Mouse (Mus musculus) MEL (cell line): ENCODE measurements at regions not wholly inside any gene's neighbourhood (a gene's known extent, or its start where the extent isn't known, plus 50 kb on each side); places are given as distances from the start of the nearest gene placed in this dataset.

Experiments
- DNase-seq: peaks from one replicate; pipeline ENCODE4 v3.0.0; 2011; ENCODE audit warnings: low read depth, low spot score
- H3K27ac ChIP-seq: 2 replicates; pipeline ENCODE4 v1.5.1; 2012; ENCODE audit warnings: low read depth, mild to moderate bottlenecking, control low read depth, low read length, moderate library complexity; ENCODE audit not compliant: control insufficient read depth
- H3K27me3 ChIP-seq, 2 experiments: fragments of 150-350 bp in 1 of 2; sonication (generic) in 1 of 2; 2 replicates each; pipeline ENCODE4 v1.6.1; 2012; ENCODE audit warnings: low read length in 2 of 2, mild to moderate bottlenecking in 2 of 2, improper control_type of control experiment in 1 of 2, moderate library complexity in 1 of 2; ENCODE audit not compliant: insufficient read depth in 2 of 2, control insufficient read depth in 1 of 2
- H3K36me3 ChIP-seq, 2 experiments: 2 replicates each; pipeline ENCODE4 v1.6.1; 2012 to 2014; ENCODE audit warnings: low read length in 2 of 2, improper control_type of control experiment in 1 of 2, inconsistent platforms in 1 of 2, mild to moderate bottlenecking in 1 of 2; ENCODE audit not compliant: insufficient read depth in 2 of 2, control insufficient read depth in 1 of 2
- H3K4me1 ChIP-seq, 2 experiments: fragments of 150-350 bp in 1 of 2; sonication (generic) in 1 of 2; 2 replicates each; pipeline ENCODE4 v1.6.1; 2012; ENCODE audit warnings: low read length in 2 of 2, improper control_type of control experiment in 1 of 2, mild to moderate bottlenecking in 1 of 2; ENCODE audit not compliant: insufficient read depth in 2 of 2, control insufficient read depth in 1 of 2
- H3K4me3 ChIP-seq, 2 experiments: fragments of 150-350 bp in 1 of 2; sonication (generic) in 1 of 2; 2 replicates each; pipeline ENCODE4 v1.5.1; 2012; ENCODE audit warnings: low read depth in 2 of 2, low read length in 2 of 2, mild to moderate bottlenecking in 2 of 2, moderate library complexity in 2 of 2, control low read depth in 1 of 2, improper control_type of control experiment in 1 of 2; ENCODE audit not compliant: control insufficient read depth in 1 of 2, insufficient read depth in 1 of 2
- H3K79me2 ChIP-seq: 2 replicates; pipeline ENCODE4 v1.6.1; 2012; ENCODE audit warnings: mild to moderate bottlenecking, low read length, moderate library complexity; ENCODE audit not compliant: control insufficient read depth, poor library complexity, insufficient read depth
- H3K9ac ChIP-seq: 2 replicates; pipeline ENCODE4 v1.6.1; 2012; ENCODE audit warnings: low read depth, mild to moderate bottlenecking, control low read depth, low read length, moderate library complexity; ENCODE audit not compliant: control insufficient read depth, poor library complexity, severe bottlenecking
- H3K9me3 ChIP-seq: fragments of 150-350 bp; sonication (generic); replicated peaks from 2 replicates; pipeline ENCODE4 v1.6.1; 2012; ENCODE audit warnings: mild to moderate bottlenecking, low read length, improper control_type of control experiment, moderate library complexity; ENCODE audit not compliant: insufficient read depth
- CHD1 ChIP-seq: IDR thresholded peaks from 2 replicates; pipeline ENCODE4 v1.6.1; 2012; ENCODE audit warnings: low read depth, mild to moderate bottlenecking, inconsistent platforms, low read length, improper control_type of control experiment
- CHD2 ChIP-seq: IDR thresholded peaks from 2 replicates; pipeline ENCODE4 v1.6.1; 2011; ENCODE audit warnings: low read length, improper control_type of control experiment
- E2F4 ChIP-seq: IDR thresholded peaks from 2 replicates; pipeline ENCODE4 v1.6.1; 2011; ENCODE audit warnings: low read depth, low read length, improper control_type of control experiment, borderline replicate concordance
- ELF1 ChIP-seq: IDR thresholded peaks from 2 replicates; pipeline ENCODE4 v1.6.1; 2014; ENCODE audit warnings: low read depth, mild to moderate bottlenecking, inconsistent platforms, low read length, improper control_type of control experiment, moderate library complexity
- EP300 ChIP-seq, 2 experiments: IDR thresholded peaks; 2 replicates each; pipeline ENCODE4 v1.6.1; 2011; ENCODE audit warnings: improper control_type of control experiment in 2 of 2, low read length in 2 of 2, low read depth in 1 of 2, mild to moderate bottlenecking in 1 of 2
- ETS1 ChIP-seq: IDR thresholded peaks from 2 replicates; pipeline ENCODE4 v1.6.1; 2012; ENCODE audit warnings: low read depth, mild to moderate bottlenecking, inconsistent platforms, low read length, improper control_type of control experiment, moderate library complexity
- GABPA ChIP-seq: IDR thresholded peaks from 2 replicates; pipeline ENCODE4 v1.6.1; 2012; ENCODE audit warnings: low read depth, mild to moderate bottlenecking, inconsistent platforms, low read length, improper control_type of control experiment, moderate library complexity
- GATA1 ChIP-seq: IDR thresholded peaks from 2 replicates; pipeline ENCODE4 v1.6.1; 2011; ENCODE audit warnings: low read depth, low read length, improper control_type of control experiment
- HCFC1 ChIP-seq: IDR thresholded peaks from 2 replicates; pipeline ENCODE4 v1.6.1; 2012; ENCODE audit warnings: low read depth, mild to moderate bottlenecking, inconsistent platforms, low read length, improper control_type of control experiment, moderate library complexity
- JUND ChIP-seq: IDR thresholded peaks from 2 replicates; pipeline ENCODE4 v1.6.1; 2011; ENCODE audit warnings: low read depth, mild to moderate bottlenecking, improper control_type of control experiment, low read length
- KAT2A ChIP-seq: conservative IDR thresholded peaks from 2 replicates; pipeline ENCODE4 v1.6.1; 2012; ENCODE audit warnings: low read depth, low read length, improper control_type of control experiment, inconsistent platforms
- MAX ChIP-seq: IDR thresholded peaks from 2 replicates; pipeline ENCODE4 v1.6.1; 2011; ENCODE audit warnings: low read length, improper control_type of control experiment
- MAZ ChIP-seq: IDR thresholded peaks from 2 replicates; pipeline ENCODE4 v1.6.1; 2012; ENCODE audit warnings: low read depth, mild to moderate bottlenecking, inconsistent platforms, low read length, improper control_type of control experiment
- MEF2A ChIP-seq: IDR thresholded peaks from 2 replicates; pipeline ENCODE4 v1.6.1; 2014; ENCODE audit warnings: low read depth, mild to moderate bottlenecking, inconsistent platforms, low read length, improper control_type of control experiment; ENCODE audit not compliant: poor library complexity, insufficient replicate concordance, severe bottlenecking; ENCODE audit errors: extremely low read depth
- MXI1 ChIP-seq: IDR thresholded peaks from 2 replicates; pipeline ENCODE4 v1.6.1; 2011; ENCODE audit warnings: mild to moderate bottlenecking, low read depth, low read length, improper control_type of control experiment
- NELFE ChIP-seq: IDR thresholded peaks from 2 replicates; pipeline ENCODE4 v1.6.1; 2011; ENCODE audit warnings: low read depth, low read length, improper control_type of control experiment
- POLR2A ChIP-seq, 2 experiments: IDR thresholded peaks; 2 replicates each; pipeline ENCODE4 v1.6.1; 2011 to 2012; ENCODE audit warnings: low read length in 2 of 2, mild to moderate bottlenecking in 2 of 2, control low read depth in 1 of 2, improper control_type of control experiment in 1 of 2, low read depth in 1 of 2, moderate library complexity in 1 of 2; ENCODE audit not compliant: control insufficient read depth in 1 of 2, insufficient read depth in 1 of 2, poor library complexity in 1 of 2
- RAD21 ChIP-seq: IDR thresholded peaks from 2 replicates; pipeline ENCODE4 v1.6.1; 2011; ENCODE audit warnings: mild to moderate bottlenecking, low read depth, low read length, improper control_type of control experiment
- RCOR1 ChIP-seq: IDR thresholded peaks from 2 replicates; pipeline ENCODE4 v1.6.1; 2012; ENCODE audit warnings: low read depth, mild to moderate bottlenecking, inconsistent platforms, low read length, improper control_type of control experiment
- SMC3 ChIP-seq: IDR thresholded peaks from 2 replicates; pipeline ENCODE4 v1.6.1; 2011; ENCODE audit warnings: low read depth, low read length, improper control_type of control experiment
- TAL1 ChIP-seq: IDR thresholded peaks from 2 replicates; pipeline ENCODE4 v1.6.1; 2012; ENCODE audit warnings: mild to moderate bottlenecking, inconsistent platforms, low read length, moderate library complexity, mixed read lengths
- TCF12 ChIP-seq: IDR thresholded peaks from 2 replicates; pipeline ENCODE4 v1.6.1; 2014; ENCODE audit warnings: low read depth, mild to moderate bottlenecking, inconsistent platforms, low read length, improper control_type of control experiment, moderate library complexity
- ZKSCAN1 ChIP-seq: IDR thresholded peaks from 2 replicates; pipeline ENCODE4 v1.6.1; 2012; ENCODE audit warnings: low read depth, mild to moderate bottlenecking, inconsistent platforms, low read length, improper control_type of control experiment, moderate library complexity
- ZNF384 ChIP-seq: IDR thresholded peaks from 2 replicates; pipeline ENCODE4 v1.6.1; 2012; ENCODE audit warnings: low read depth, mild to moderate bottlenecking, inconsistent platforms, low read length, improper control_type of control experiment

DNA sequence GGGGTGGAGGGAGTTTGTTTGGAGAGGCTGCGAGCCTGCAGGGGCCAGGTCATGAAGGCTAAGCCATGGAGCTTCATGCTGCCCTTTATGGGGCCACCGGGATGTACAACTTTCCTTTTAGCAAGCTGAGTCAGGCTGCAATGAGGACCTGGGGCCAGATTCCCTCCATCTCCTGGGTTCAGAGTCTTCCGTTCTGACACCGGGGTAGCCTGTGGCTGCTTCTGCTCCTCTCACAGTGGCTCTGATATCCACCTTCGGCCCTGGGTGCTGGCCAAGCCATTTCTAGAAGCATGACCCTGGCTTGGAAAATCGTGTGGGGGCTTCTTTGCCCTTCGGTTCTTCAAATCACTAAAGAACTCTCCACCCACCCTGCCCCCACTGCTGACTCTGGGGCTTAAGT lies 115.4 kb upstream of the Sdk1 start:
- no peaks in the 10 kb centered on the region for H3K36me3 ChIP-seq
- H3K27me3 ChIP-seq = no peaks in the 10 kb centered on the region
- no peak for TF ChIP-seq TCF12
- TF ChIP-seq NELFE = no peak
- TF ChIP-seq MAZ = no peak
- no peak for TF ChIP-seq CHD2
- TF ChIP-seq JUND = no peak
- TF ChIP-seq EP300 (IDR thresholded peaks at IDR 0.05; ENCODE audit: low read depth in 1 of 2, low read length in 2 of 2) = no peak
- TF ChIP-seq ELF1 = no peak
- no peak for TF ChIP-seq ZKSCAN1
- TF ChIP-seq E2F4 = no peak
- no peak for TF ChIP-seq RAD21
- no peak for TF ChIP-seq RCOR1
- no peak for TF ChIP-seq POLR2A (IDR thresholded peaks at IDR 0.05; ENCODE audit: control insufficient read depth in 1 of 2, insufficient read depth in 1 of 2, low read depth in 1 of 2, low read length in 2 of 2, poor library complexity in 1 of 2)
- no peak for TF ChIP-seq MAX
- no peak for TF ChIP-seq CHD1
- no peak for TF ChIP-seq TAL1
- TF ChIP-seq GATA1 = no peak
- TF ChIP-seq MXI1 = no peak
- no peaks in the 10 kb centered on the region for H3K4me1 ChIP-seq
- H3K79me2 ChIP-seq = no peaks in the 10 kb centered on the region
- H3K9ac ChIP-seq = no peak overlapping the region
- DNase-seq = no peak
- H3K27ac ChIP-seq = no peak overlapping the region
- H3K9me3 ChIP-seq = no peaks in the 10 kb centered on the region
- H3K4me3 ChIP-seq = no peak overlapping the region

GRCm38 (mm10) chr5:141126536-141126935 lies 114.8 kb upstream of the Sdk1 start:
- no peaks in the 10 kb centered on the region for H3K9me3 ChIP-seq
- TF ChIP-seq ETS1 (no peak), KAT2A (no peak), SMC3 (no peak), ZKSCAN1 (no peak), MEF2A (no peak), EP300 (IDR thresholded peaks at IDR 0.05; ENCODE audit: low read depth in 1 of 2, low read length in 2 of 2) (no peak), NELFE (no peak), ZNF384 (no peak), HCFC1 (no peak), GABPA (no peak)
- TF ChIP-seq, all 39 proteins: peak for 0
- no peaks in the 10 kb centered on the region for H3K27me3 ChIP-seq

More at GRCm38 (mm10) chr5:141126536-141126935, 114.8 kb upstream of the Sdk1 start:
- no peaks in the 10 kb centered on the region for H3K4me1 ChIP-seq
- DNase-seq = no peak
- H3K36me3 ChIP-seq = no peaks in the 10 kb centered on the region
- H3K27ac ChIP-seq = no peak overlapping the region
- no peak overlapping the region for H3K9ac ChIP-seq
- no peaks in the 10 kb centered on the region for H3K79me2 ChIP-seq
- no peak overlapping the region for H3K4me3 ChIP-seq
